In genomic region chr5:141916954-141917353, GRCm38 (mm10) we compare ENCODE assay signal across 15 mouse cellular contexts.
A peak's percentile ranks its signal among the peaks of the same experiment; 100 is the strongest.
DNase-seq lines count a peak whose midpoint lies in the region; ATAC-seq lines count a peak whose summit lies in the region.
"Had no signal": no experiment of that assay in that cellular context is flagged by ENCODE, and none has a peak within 500 bp of the region (broad histone marks: within the 10 kb centered on the region; RNA-seq: fewer than 3 reads in every experiment).

No protein-coding gene starts in this region.

- no peak overlapping the region for H3K4me2 ChIP-seq in lung, embryonic 16.5 days (ENCODE audit: low read depth, low read length)
- H3K4me2 ChIP-seq: embryonic facial prominence, embryonic 12.5 days; limb, embryonic 15.5 days had no signal

- H3K4me3 ChIP-seq in lung, embryonic 16.5 days (ENCODE audit: low read length), result no peak overlapping the region
- H3K4me3 ChIP-seq: embryonic facial prominence, embryonic 12.5 days; hindbrain, embryonic 10.5 days; limb, embryonic 15.5 days; megakaryocyte, embryonic 14.5 days had no signal

- peak; percentile 70 for ATAC-seq in lung, embryonic 16.5 days (ENCODE audit: low read depth)

- H3K9me3 ChIP-seq in lung, embryonic 16.5 days (ENCODE audit: control insufficient read depth, low read length), result no peaks in the 10 kb centered on the region
- H3K9me3 ChIP-seq: embryonic facial prominence, embryonic 12.5 days; hindbrain, embryonic 10.5 days; limb, embryonic 15.5 days had no signal

- no peaks in the 10 kb centered on the region for H3K4me1 ChIP-seq in lung, embryonic 16.5 days (replicated peaks; ENCODE audit: control insufficient read depth, insufficient read depth, low read length)
- H3K4me1 ChIP-seq: hindbrain, embryonic 10.5 days; megakaryocyte, embryonic 14.5 days had no signal

- peak; percentile 9 for DNase-seq in kidney, adult 9 months
- no peak for DNase-seq in kidney, adult 8-10 months
- DNase-seq in Muller cell, postnatal 12 days (ENCODE audit: inconsistent ontology term), result peak; percentile 40
- peak; percentile 9 for DNase-seq in ZHBTc4 (ENCODE audit: low read depth, low spot score)
- DNase-seq in adrenal gland, adult 8-10 months, result no peak
- DNase-seq in frontal cortex, postnatal 36 days (ENCODE audit: low spot score in 2 of 2), result no peak
- DNase-seq: adrenal gland, postnatal 14 days; cerebellum, adult 8-10 months; thymus, adult 2 months had no signal

- no peaks in the 10 kb centered on the region for H3K27me3 ChIP-seq in lung, embryonic 16.5 days (ENCODE audit: control insufficient read depth, insufficient read depth, low read depth, low read length)
- H3K27me3 ChIP-seq: embryonic facial prominence, embryonic 12.5 days; limb, embryonic 15.5 days; megakaryocyte, embryonic 14.5 days had no signal

- 29% methylated on average over 2 of the region's 2 CpGs for WGBS in lung, embryonic 16.5 days

- H3K36me3 ChIP-seq in lung, embryonic 16.5 days (ENCODE audit: control insufficient read depth, insufficient read depth, low read length), result no peaks in the 10 kb centered on the region
- H3K36me3 ChIP-seq: embryonic facial prominence, embryonic 12.5 days; G1E; hindbrain, embryonic 10.5 days; limb, embryonic 15.5 days had no signal

- no peak overlapping the region for H3K9ac ChIP-seq in lung, embryonic 16.5 days (ENCODE audit: low read length)
- H3K9ac ChIP-seq: embryonic facial prominence, embryonic 12.5 days; limb, embryonic 15.5 days had no signal

- H3K27ac ChIP-seq in lung, embryonic 16.5 days (ENCODE audit: low read length), result no peak overlapping the region
- H3K27ac ChIP-seq: embryonic facial prominence, embryonic 12.5 days; hindbrain, embryonic 10.5 days; limb, embryonic 15.5 days had no signal

Comparison
In these comparisons a context has a peak if more than half of its experiments do, and no peak if none do; other contexts are left out.
1. DNase-seq: peak in kidney, adult 9 months (single experiment), Muller cell, postnatal 12 days (single experiment) and ZHBTc4 (single experiment); none in kidney, adult 8-10 months (0 of 2), adrenal gland, adult 8-10 months (single experiment) and frontal cortex, postnatal 36 days (0 of 2).